Mouse (Mus musculus): ENCODE data around the gene Mark3. TPM values are rescaled to one million over a fixed set of nuclear protein-coding genes. Genes with fewer than 3 reads are reported as not detected.

The Mark3 gene
- polyA plus RNA-seq, 1 experiment, result 42.1 TPM

DNA sequence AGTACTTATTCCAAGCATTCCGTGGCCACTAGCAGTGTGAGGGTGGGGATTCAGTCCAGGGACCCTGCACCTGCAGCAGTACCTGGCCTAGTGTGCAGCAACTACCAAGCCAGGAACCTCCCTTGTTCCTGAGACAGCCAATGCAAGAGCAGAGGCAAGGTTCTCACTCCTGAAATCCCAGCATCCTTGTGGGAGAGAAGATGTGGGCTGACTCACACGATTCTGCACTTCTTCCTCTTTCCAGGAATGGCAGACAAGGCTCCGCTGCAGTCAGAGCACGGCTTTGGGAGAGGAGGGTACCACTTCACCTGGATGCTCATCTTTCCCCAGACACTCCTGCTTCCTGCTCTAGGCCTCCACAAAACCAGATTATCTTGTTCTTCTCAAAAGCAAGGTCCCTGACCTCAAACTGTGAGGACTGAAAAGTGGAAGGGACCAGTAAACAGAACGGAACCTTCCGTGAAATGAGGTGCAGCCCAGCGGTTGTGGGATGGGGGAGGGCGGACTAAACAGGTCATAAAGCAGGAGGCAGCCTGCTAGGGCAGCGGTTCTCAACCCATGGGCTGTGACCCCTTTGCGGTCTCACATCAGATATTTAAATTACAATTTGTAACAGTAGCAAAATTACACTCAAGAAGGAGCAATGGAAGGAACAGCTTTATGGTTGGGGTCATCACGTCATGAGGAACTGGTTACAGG is 41.1 kb upstream of the Mark3 start:
- no peaks in the 10 kb centered on the region for H3K36me3 ChIP-seq (ENCODE audit: control insufficient read depth, insufficient read depth)
- H3ac ChIP-seq (ENCODE audit: control insufficient read depth, insufficient read length), result no peak overlapping the region
- TF ChIP-seq MYOD1 (IDR thresholded peaks at IDR 0.05; ENCODE audit: control insufficient read depth in 1 of 3, insufficient read length in 2 of 3, low read depth in 2 of 3), result no peak
- no peak for TF ChIP-seq POLR2A (IDR thresholded peaks at IDR 0.05; ENCODE audit: insufficient read length, low read depth)
- TF ChIP-seq SRF (IDR thresholded peaks at IDR 0.05; ENCODE audit: control insufficient read depth, insufficient read length, low read depth), result no peak
- TF ChIP-seq MAX (IDR thresholded peaks at IDR 0.05; ENCODE audit: low read depth), result no peak
- TF ChIP-seq E2F4 (IDR thresholded peaks at IDR 0.05; ENCODE audit: insufficient read depth), result no peak
- TF ChIP-seq TCF3 (IDR thresholded peaks at IDR 0.05; ENCODE audit: insufficient read length, low read depth), result no peak
- no peak for TF ChIP-seq USF1 (IDR thresholded peaks at IDR 0.05; ENCODE audit: low read depth)
- no peak for TF ChIP-seq MYOG (IDR thresholded peaks at IDR 0.05; ENCODE audit: control insufficient read depth in 1 of 3, insufficient read depth in 1 of 3, insufficient read length in 2 of 3, low read depth in 2 of 3)
- TF ChIP-seq REST (IDR thresholded peaks at IDR 0.05; ENCODE audit: insufficient read depth, insufficient read length), result no peak
- TF ChIP-seq CEBPB (IDR thresholded peaks at IDR 0.05; ENCODE audit: insufficient read depth, poor library complexity, severe bottlenecking), result no peak
- TF ChIP-seq POLR2AphosphoS2 (IDR thresholded peaks at IDR 0.05; ENCODE audit: insufficient read length, low read depth), result no peak
- TF ChIP-seq TCF12 (IDR thresholded peaks at IDR 0.05; ENCODE audit: insufficient read depth, poor library complexity, severe bottlenecking), result no peak
- no peaks in the 10 kb centered on the region for H3K27me3 ChIP-seq (ENCODE audit: control insufficient read depth, insufficient read depth, insufficient read length)
- H3K4me2 ChIP-seq (ENCODE audit: low read depth), result no peak overlapping the region
- peaks cover 5% of the 10 kb centered on the region for H3K79me2 ChIP-seq (ENCODE audit: control insufficient read depth, insufficient read depth)
- H3K4me3 ChIP-seq, result no peak overlapping the region

DNA sequence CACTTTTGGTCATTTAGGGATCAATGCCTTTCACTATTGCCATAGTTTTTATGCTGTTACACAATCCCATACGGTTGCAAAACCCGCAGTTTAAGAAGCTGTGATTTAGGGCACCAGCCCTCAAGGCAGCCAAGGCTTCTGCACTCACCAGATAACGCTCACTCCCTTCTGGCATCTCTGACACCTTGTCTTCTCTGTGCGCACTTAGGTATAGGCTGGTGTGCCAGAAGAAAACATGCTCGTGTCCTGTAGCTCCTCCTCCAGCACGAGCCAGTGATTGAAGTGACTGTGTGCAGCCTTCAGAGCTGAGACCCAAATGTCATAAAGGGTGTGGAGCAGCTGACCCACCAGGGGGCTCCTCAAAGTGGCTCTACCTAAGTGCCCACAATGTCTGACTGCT is 39.0 kb upstream of the Mark3 start:
- H3K36me3 ChIP-seq (ENCODE audit: control insufficient read depth, insufficient read depth), result peaks cover 10% of the 10 kb centered on the region
- peaks cover 19% of the 10 kb centered on the region for H3K79me2 ChIP-seq (ENCODE audit: control insufficient read depth, insufficient read depth)
- TF ChIP-seq TCF12 (IDR thresholded peaks at IDR 0.05; ENCODE audit: insufficient read depth, poor library complexity, severe bottlenecking), result no peak
- no peak for TF ChIP-seq POLR2AphosphoS2 (IDR thresholded peaks at IDR 0.05; ENCODE audit: insufficient read length, low read depth)
- TF ChIP-seq REST (IDR thresholded peaks at IDR 0.05; ENCODE audit: insufficient read depth, insufficient read length), result no peak
- TF ChIP-seq SRF (IDR thresholded peaks at IDR 0.05; ENCODE audit: control insufficient read depth, insufficient read length, low read depth), result no peak
- no peak for TF ChIP-seq MYOG (IDR thresholded peaks at IDR 0.05; ENCODE audit: control insufficient read depth in 1 of 3, insufficient read depth in 1 of 3, insufficient read length in 2 of 3, low read depth in 2 of 3)
- TF ChIP-seq E2F4 (IDR thresholded peaks at IDR 0.05; ENCODE audit: insufficient read depth), result no peak
- no peak overlapping the region for H3ac ChIP-seq (ENCODE audit: control insufficient read depth, insufficient read length)
- no peak overlapping the region for H3K4me2 ChIP-seq (ENCODE audit: low read depth)
- H3K27me3 ChIP-seq (ENCODE audit: control insufficient read depth, insufficient read depth, insufficient read length), result no peaks in the 10 kb centered on the region
- H3K4me3 ChIP-seq, result no peak overlapping the region

DNA sequence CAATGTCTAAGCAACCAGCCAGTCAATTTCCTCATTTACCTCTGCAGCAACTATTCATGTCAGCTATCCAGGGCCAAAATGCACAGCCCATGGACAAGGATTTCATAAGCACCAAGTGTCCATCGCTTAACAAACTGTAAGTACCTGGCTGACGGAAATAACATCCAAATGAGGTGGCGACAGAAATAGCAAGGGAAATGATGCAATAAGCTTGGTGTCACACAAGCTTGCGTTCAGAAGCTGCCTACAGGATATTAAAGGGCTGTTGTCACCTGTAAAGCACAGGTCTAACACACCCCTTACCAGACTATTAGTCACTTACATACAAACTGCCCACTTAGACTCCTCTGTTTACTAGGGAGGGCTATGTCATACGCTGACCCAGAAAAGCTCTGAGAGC is 38.6 kb upstream of the Mark3 start:
- Histone ChIP-seq H3K4me2 (ENCODE audit: low read depth) (no peak overlapping the region), H3K79me2 (ENCODE audit: control insufficient read depth, insufficient read depth) (peaks cover 24% of the 10 kb centered on the region), H3K4me3 (no peak overlapping the region), H3K36me3 (ENCODE audit: control insufficient read depth, insufficient read depth) (peaks cover 14% of the 10 kb centered on the region), H3ac (ENCODE audit: control insufficient read depth, insufficient read length) (no peak overlapping the region), H3K27me3 (ENCODE audit: control insufficient read depth, insufficient read depth, insufficient read length) (no peaks in the 10 kb centered on the region)
- TF ChIP-seq CEBPB (IDR thresholded peaks at IDR 0.05; ENCODE audit: insufficient read depth, poor library complexity, severe bottlenecking), result no peak
- no peak for TF ChIP-seq TCF12 (IDR thresholded peaks at IDR 0.05; ENCODE audit: insufficient read depth, poor library complexity, severe bottlenecking)
- no peak for TF ChIP-seq SRF (IDR thresholded peaks at IDR 0.05; ENCODE audit: control insufficient read depth, insufficient read length, low read depth)
- TF ChIP-seq MYOD1 (IDR thresholded peaks at IDR 0.05; ENCODE audit: control insufficient read depth in 1 of 3, insufficient read length in 2 of 3, low read depth in 2 of 3), result no peak
- TF ChIP-seq POLR2A (IDR thresholded peaks at IDR 0.05; ENCODE audit: insufficient read length, low read depth), result no peak
- TF ChIP-seq USF1 (IDR thresholded peaks at IDR 0.05; ENCODE audit: low read depth), result no peak
- TF ChIP-seq REST (IDR thresholded peaks at IDR 0.05; ENCODE audit: insufficient read depth, insufficient read length), result no peak
- TF ChIP-seq MYOG (IDR thresholded peaks at IDR 0.05; ENCODE audit: control insufficient read depth in 1 of 3, insufficient read depth in 1 of 3, insufficient read length in 2 of 3, low read depth in 2 of 3), result no peak
- TF ChIP-seq MAX (IDR thresholded peaks at IDR 0.05; ENCODE audit: low read depth), result no peak
- TF ChIP-seq TCF3 (IDR thresholded peaks at IDR 0.05; ENCODE audit: insufficient read length, low read depth), result no peak
- TF ChIP-seq POLR2AphosphoS2 (IDR thresholded peaks at IDR 0.05; ENCODE audit: insufficient read length, low read depth), result no peak

DNA sequence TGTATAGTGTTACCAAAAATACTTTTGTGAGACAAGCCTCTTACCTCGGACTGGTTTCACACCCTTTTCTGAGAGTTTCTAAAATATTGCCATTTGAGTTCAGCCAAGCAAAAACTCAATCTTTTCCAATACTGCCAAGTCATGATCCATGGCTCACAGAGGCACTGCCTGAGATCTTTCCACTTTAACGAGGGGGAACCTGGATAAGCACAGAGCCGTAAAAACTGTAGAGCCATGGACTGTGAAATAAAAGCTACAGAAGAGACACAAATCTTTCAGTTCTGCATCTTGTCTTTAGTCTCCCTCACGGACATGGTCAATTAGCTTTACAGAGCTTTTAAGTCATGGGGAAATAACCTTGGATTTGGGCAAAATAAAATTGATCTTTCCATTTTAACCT is 37.6 kb upstream of the Mark3 start:
- H3K79me2 ChIP-seq (ENCODE audit: control insufficient read depth, insufficient read depth), result peaks cover 34% of the 10 kb centered on the region
- peak overlapping the region; percentile 87 for H3ac ChIP-seq (ENCODE audit: control insufficient read depth, insufficient read length)
- H3K4me2 ChIP-seq (ENCODE audit: low read depth), result peak overlapping the region; percentile 92
- H3K36me3 ChIP-seq (ENCODE audit: control insufficient read depth, insufficient read depth), result peaks cover 24% of the 10 kb centered on the region
- H3K4me3 ChIP-seq, result peak overlapping the region; percentile 79
- no peaks in the 10 kb centered on the region for H3K27me3 ChIP-seq (ENCODE audit: control insufficient read depth, insufficient read depth, insufficient read length)
- TF ChIP-seq E2F4 (IDR thresholded peaks at IDR 0.05; ENCODE audit: insufficient read depth), result no peak
- no peak for TF ChIP-seq REST (IDR thresholded peaks at IDR 0.05; ENCODE audit: insufficient read depth, insufficient read length)
- TF ChIP-seq TCF12 (IDR thresholded peaks at IDR 0.05; ENCODE audit: insufficient read depth, poor library complexity, severe bottlenecking), result no peak
- TF ChIP-seq TCF3 (IDR thresholded peaks at IDR 0.05; ENCODE audit: insufficient read length, low read depth), result no peak
- TF ChIP-seq POLR2A (IDR thresholded peaks at IDR 0.05; ENCODE audit: insufficient read length, low read depth), result no peak
- TF ChIP-seq SRF (IDR thresholded peaks at IDR 0.05; ENCODE audit: control insufficient read depth, insufficient read length, low read depth), result no peak
- TF ChIP-seq POLR2AphosphoS2 (IDR thresholded peaks at IDR 0.05; ENCODE audit: insufficient read length, low read depth), result no peak
- no peak for TF ChIP-seq MAX (IDR thresholded peaks at IDR 0.05; ENCODE audit: low read depth)
- no peak for TF ChIP-seq MYOG (IDR thresholded peaks at IDR 0.05; ENCODE audit: control insufficient read depth in 1 of 3, insufficient read depth in 1 of 3, insufficient read length in 2 of 3, low read depth in 2 of 3)

Data from myocyte (in vitro differentiated cells).